Mouse (Mus musculus) olfactory bulb, adult 2 months (tissue): ENCODE measurements around the gene Gm11756. TPM values are rescaled to one million over a fixed set of nuclear protein-coding genes. Genes with fewer than 3 reads are reported as not detected.
"Not testable (repeated sequence)": the region's sequence is repeated elsewhere in the genome, so short reads cannot be mapped to it uniquely, and the experiment has no call there.

Experiments
- H3K27ac ChIP-seq: fragments of 200-500 bp; 2 replicates; pipeline ENCODE4 v1.5.1; 2012; ENCODE audit warnings: low read depth, low read length; ENCODE audit not compliant: insufficient read depth
- H3K4me1 ChIP-seq: fragments of 200-500 bp; 2 replicates; pipeline ENCODE4 v1.6.1; 2012; ENCODE audit warnings: low read length; ENCODE audit not compliant: control insufficient read depth, insufficient read depth
- H3K4me3 ChIP-seq: fragments of 200-500 bp; 2 replicates; pipeline ENCODE4 v1.5.1; 2012; ENCODE audit warnings: mild to moderate bottlenecking, low read depth, low read length, moderate library complexity; ENCODE audit not compliant: insufficient read depth
- CTCF ChIP-seq: fragments of 200-500 bp; IDR thresholded peaks from 2 replicates; pipeline ENCODE4 v1.5.1; 2012; ENCODE audit warnings: low read depth, mild to moderate bottlenecking, low read length, moderate library complexity; ENCODE audit not compliant: insufficient read depth
- POLR2A ChIP-seq: fragments of 200-500 bp; IDR thresholded peaks from 2 replicates; pipeline ENCODE4 v1.6.1; 2012; ENCODE audit warnings: mild to moderate bottlenecking, low read depth, low read length, moderate library complexity; ENCODE audit not compliant: insufficient read depth
- WGBS: fragments of 180-500 bp; shearing (Covaris S2); methylation state at CpG from one replicate; pipeline ENCODE4 v1.1.7; 2018; 5-methylcytosine and 5-hydroxymethylcytosine counted together
- polyA plus RNA-seq: library from polyadenylated mRNA; stranded (reverse); fragments of >200 nt; gene quantifications from 2 replicates; pipeline ENCODE4 v1.2.4, GENCODE M21; 2012; ENCODE audit warnings: low replicate concordance; ENCODE audit not compliant: missing spikeins, insufficient read depth, insufficient read length

The Gm11756 gene
- not detected in 2 replicates for polyA plus RNA-seq

- not testable (repeated sequence) for H3K4me3 ChIP-seq, H3K4me1 ChIP-seq, H3K27ac ChIP-seq
- 83% methylated on average over 6 of the region's 6 CpGs for WGBS
Measured at GRCm38 (mm10) chr4:73920660-73921059, at the start of gene Gm11756. TSS of gene Gm11756 (minus strand) at chr4:73920760.

- WGBS, result 91% methylated on average over 8 of the region's 8 CpGs
- no peak within 1 kb of the TSS for H3K27ac ChIP-seq
- TF ChIP-seq POLR2A (no peak), CTCF (no peak)
- no peak within 1 kb of the TSS for H3K4me3 ChIP-seq
- H3K4me1 ChIP-seq, result no peaks in the 10 kb centered on the region
Measured at GRCm38 (mm10) chr4:73950375-73950896, 29.9 kb upstream of the Gm11756 start, which contains the start of gene 2310002L09Rik. TSS of gene 2310002L09Rik (minus strand) at chr4:73950846.

GRCm38 (mm10) chr4:73905853-73906252 lies 14.7 kb downstream of the Gm11756 start, which contains the start of gene Gm13871:
TSS of gene Gm13871 (minus strand) at chr4:73905953.
- not testable (repeated sequence) for H3K4me1 ChIP-seq, H3K4me3 ChIP-seq, H3K27ac ChIP-seq
- WGBS, result no CpG with 5 or more reads among the region's 4 CpGs

- H3K27ac ChIP-seq, H3K4me1 ChIP-seq, H3K4me3 ChIP-seq: not testable (repeated sequence)
- no CpG with 5 or more reads among the region's 4 CpGs for WGBS
Measured at GRCm38 (mm10) chr4:73891012-73891411, 29.5 kb downstream of the Gm11756 start, which contains the start of gene Gm11757. TSS of gene Gm11757 (minus strand) at chr4:73891112.

- not testable (repeated sequence) for H3K27ac ChIP-seq, H3K4me1 ChIP-seq, H3K4me3 ChIP-seq
- WGBS, result no CpG with 5 or more reads among the region's 4 CpGs
Measured at GRCm38 (mm10) chr4:73876166-73876565, 44.4 kb downstream of the Gm11756 start, which contains the start of gene Gm11758. TSS of gene Gm11758 (minus strand) at chr4:73876266.

Other genes starting within 250 kb of the Gm11756 start
- gene Gm428, start 237.2 kb downstream of the Gm11756 start, polyA plus RNA-seq, result not detected in 2 replicates
- not detected in 2 replicates for gene Rasef, start 129.8 kb downstream of the Gm11756 start, polyA plus RNA-seq
- not detected in 2 replicates for gene Gm11758, start 44.5 kb downstream of the Gm11756 start, polyA plus RNA-seq
- not detected in 2 replicates for gene Gm11757, start 29.6 kb downstream of the Gm11756 start, polyA plus RNA-seq
- not detected in 2 replicates for gene Gm13871, start 14.8 kb downstream of the Gm11756 start, polyA plus RNA-seq
- gene 2310002L09Rik, start 30.1 kb upstream of the Gm11756 start, polyA plus RNA-seq, result not detected in 2 replicates
- gene Frmd3, start 92.7 kb upstream of the Gm11756 start, polyA plus RNA-seq, result not detected in 2 replicates